In genomic region chr8:45507277-45507633, GRCm38 (mm10) we compare ENCODE assay signal across 10 mouse cellular contexts. TPM values are rescaled to one million over a fixed set of nuclear protein-coding genes. Genes with fewer than 3 reads are reported as not detected.
DNase-seq lines count a peak whose midpoint lies in the region; ATAC-seq and TF ChIP-seq lines count a peak whose summit lies in the region.
"Had no signal": no experiment of that assay in that cellular context is flagged by ENCODE, and none has a peak within 500 bp of the region (broad histone marks: within the 10 kb centered on the region; RNA-seq: fewer than 3 reads in every experiment).

No protein-coding gene starts in this region.

- 59% methylated on average over 8 of the region's 8 CpGs for WGBS in kidney, embryonic 15.5 days
- WGBS in forebrain, embryonic 12.5 days, result 35% methylated on average over 8 of the region's 8 CpGs
- WGBS in hindbrain, postnatal 0 days, result 32% methylated on average over 8 of the region's 8 CpGs
- 36% methylated on average over 8 of the region's 8 CpGs for WGBS in neural tube, embryonic 14.5 days

- H3K36me3 ChIP-seq in kidney, embryonic 15.5 days, result no peaks in the 10 kb centered on the region
- no peaks in the 10 kb centered on the region for H3K36me3 ChIP-seq in forebrain, embryonic 12.5 days (replicated peaks)
- H3K36me3 ChIP-seq in hindbrain, postnatal 0 days (ENCODE audit: insufficient read depth, low read length), result no peaks in the 10 kb centered on the region
- H3K36me3 ChIP-seq in neural tube, embryonic 14.5 days (ENCODE audit: control insufficient read depth, insufficient read depth, low read length), result no peaks in the 10 kb centered on the region

- H3K4me2 ChIP-seq in kidney, embryonic 15.5 days, result peak overlapping the region; percentile 50
- H3K4me2 ChIP-seq in forebrain, embryonic 12.5 days, result peak overlapping the region; percentile 54
- H3K4me2 ChIP-seq in hindbrain, postnatal 0 days (ENCODE audit: low read depth, low read length), result peak overlapping the region; percentile 66
- H3K4me2 ChIP-seq in neural tube, embryonic 14.5 days (ENCODE audit: low read depth, low read length), result peak overlapping the region; percentile 71

- no peaks in the 10 kb centered on the region for H3K27me3 ChIP-seq in kidney, embryonic 15.5 days
- peaks cover 8% of the 10 kb centered on the region; the same call in 1 of the 2 replicates for H3K27me3 ChIP-seq in forebrain, embryonic 12.5 days
- no peaks in the 10 kb centered on the region for H3K27me3 ChIP-seq in hindbrain, postnatal 0 days (ENCODE audit: insufficient read depth, low read length)
- no peaks in the 10 kb centered on the region for H3K27me3 ChIP-seq in neural tube, embryonic 14.5 days (ENCODE audit: control insufficient read depth, insufficient read depth, low read length)

- intact Hi-C loops in gastrocnemius, postnatal 36 days (cut with DNase I), result no loop called here

- peak overlapping the region; percentile 12; the same call in 1 of the 2 replicates for H3K4me3 ChIP-seq in kidney, embryonic 15.5 days (replicated peaks)
- H3K4me3 ChIP-seq in forebrain, embryonic 12.5 days (replicated peaks), result peak overlapping the region; percentile 39
- H3K4me3 ChIP-seq in hindbrain, postnatal 0 days (ENCODE audit: low read length), result peak overlapping the region; percentile 47
- peak overlapping the region; percentile 51 for H3K4me3 ChIP-seq in neural tube, embryonic 14.5 days (ENCODE audit: low read depth, low read length)

- no peak for DNase-seq in kidney, adult 11 months
- peak; percentile 70 for DNase-seq in hindbrain, postnatal 0 days (ENCODE audit: low spot score)
- DNase-seq in testis, postnatal 14 days (ENCODE audit: low spot score), result no peak
- no peak for DNase-seq in gastrocnemius, postnatal 4 days (ENCODE audit: low spot score in 2 of 2)
- DNase-seq in gastrocnemius, postnatal 36 days, result no peak
- DNase-seq: cerebellum, adult 9-10 months; kidney, adult 8-10 months had no signal

- ATAC-seq in kidney, embryonic 15.5 days (replicated peaks; ENCODE audit: low FRiP score), result no peak
- ATAC-seq in forebrain, embryonic 12.5 days (ENCODE audit: low FRiP score), result peak; percentile 77
- peak; percentile 88 for ATAC-seq in hindbrain, postnatal 0 days
- peak; percentile 82 for ATAC-seq in neural tube, embryonic 14.5 days (ENCODE audit: low read depth)

- H3K27ac ChIP-seq in kidney, embryonic 15.5 days, result no peak overlapping the region
- H3K27ac ChIP-seq in forebrain, embryonic 12.5 days, result peak overlapping the region; percentile 86
- peak overlapping the region; percentile 89 for H3K27ac ChIP-seq in hindbrain, postnatal 0 days
- H3K27ac ChIP-seq in neural tube, embryonic 14.5 days (ENCODE audit: low read depth, low read length), result peak overlapping the region; percentile 94

- no peak for TF ChIP-seq CTCF in hindbrain, postnatal 0 days (IDR thresholded peaks at IDR 0.05; ENCODE audit: low read depth)

- peaks cover 7% of the 10 kb centered on the region for H3K4me1 ChIP-seq in kidney, embryonic 15.5 days
- H3K4me1 ChIP-seq in forebrain, embryonic 12.5 days, result peaks cover 17% of the 10 kb centered on the region
- peaks cover 5% of the 10 kb centered on the region; the same call in 1 of the 2 replicates for H3K4me1 ChIP-seq in hindbrain, postnatal 0 days (ENCODE audit: insufficient read depth, low read length)
- H3K4me1 ChIP-seq in neural tube, embryonic 14.5 days (ENCODE audit: control insufficient read depth, insufficient read depth, low read length), result peaks cover 12% of the 10 kb centered on the region

- no peaks in the 10 kb centered on the region for H3K9me3 ChIP-seq in kidney, embryonic 15.5 days (replicated peaks)
- no peaks in the 10 kb centered on the region for H3K9me3 ChIP-seq in forebrain, embryonic 12.5 days
- no peaks in the 10 kb centered on the region for H3K9me3 ChIP-seq in hindbrain, postnatal 0 days (ENCODE audit: low read length)
- H3K9me3 ChIP-seq in neural tube, embryonic 14.5 days (ENCODE audit: control insufficient read depth, low read length), result no peaks in the 10 kb centered on the region

- no peak overlapping the region for H3K9ac ChIP-seq in kidney, embryonic 15.5 days
- peak overlapping the region; percentile 65; the same call in 1 of the 2 replicates for H3K9ac ChIP-seq in forebrain, embryonic 12.5 days
- H3K9ac ChIP-seq in hindbrain, postnatal 0 days (replicated peaks; ENCODE audit: low read length), result peak overlapping the region; percentile 65
- H3K9ac ChIP-seq in neural tube, embryonic 14.5 days (replicated peaks; ENCODE audit: low read depth, low read length), result peak overlapping the region; percentile 76; the same call in 1 of the 2 replicates

RNA-seq across cellular contexts. Expression of gene Sorbs2, which starts 0.3 kb away (rescaled TPM):
- 42.9 and 43.2 TPM in 2 replicates for polyA plus RNA-seq in kidney, embryonic 15.5 days (2015; fragmentation: Nextera tagmentation; extraction: Ambion mirVana)
- polyA plus RNA-seq in forebrain, embryonic 12.5 days (2016; fragmentation: Nextera tagmentation; extraction: Ambion mirVana), result 113 and 115 TPM in 2 replicates
- total RNA-seq in hindbrain, postnatal 0 days (2014; rRNA removed), result 53.0 and 65.6 TPM in 2 replicates
- polyA plus RNA-seq in hindbrain, postnatal 0 days (2015; fragmentation: Nextera tagmentation; extraction: Ambion mirVana), result 37.4 and 37.8 TPM in 2 replicates
- 76.2 and 83.2 TPM in 2 replicates for polyA plus RNA-seq in neural tube, embryonic 14.5 days (2014; fragmentation: Nextera tagmentation; extraction: Ambion mirVana)
- 10 to 100 TPM; 40.0 to 48.1 TPM for total RNA-seq in gastrocnemius, postnatal 4 days (2021)
- 10 to 100 TPM; 23.2 to 37.8 TPM for total RNA-seq in gastrocnemius, postnatal 36 days (2021)
